Mouse (Mus musculus): ENCODE results near the gene Rbm26.
A peak's percentile ranks its signal among the peaks of the same experiment; 100 is the strongest.

Gene Rbm26

DNA sequence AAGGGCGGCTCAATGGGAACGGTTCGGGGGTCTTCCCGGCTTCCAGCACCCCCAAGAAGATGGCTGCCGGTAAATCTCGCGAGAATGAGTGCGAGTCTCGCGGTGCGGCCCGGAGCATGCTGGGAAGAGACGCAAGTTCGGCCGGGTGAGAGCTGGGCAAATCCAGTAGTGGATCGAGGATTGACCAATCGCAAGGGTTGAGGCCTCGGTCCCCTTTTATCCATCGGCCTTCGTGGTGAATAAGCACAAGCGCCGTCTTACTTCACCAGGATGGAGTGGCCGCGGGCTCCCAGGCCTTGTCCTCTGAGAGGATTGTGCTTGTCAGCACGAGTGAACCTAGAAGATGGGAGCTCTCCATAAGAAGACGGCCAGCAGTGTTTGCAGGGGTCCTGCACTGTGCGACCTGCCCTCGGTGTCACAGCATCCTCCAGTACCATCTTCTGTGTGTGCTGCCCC is at the start of gene Rbm26:
Gene Rbm26 (minus strand): TSS at position 90 of the 456 bp plus-strand sequence.
- peak; percentile 95 to 97 for DNase-seq (ENCODE audit: low spot score in 2 of 2)

DNA sequence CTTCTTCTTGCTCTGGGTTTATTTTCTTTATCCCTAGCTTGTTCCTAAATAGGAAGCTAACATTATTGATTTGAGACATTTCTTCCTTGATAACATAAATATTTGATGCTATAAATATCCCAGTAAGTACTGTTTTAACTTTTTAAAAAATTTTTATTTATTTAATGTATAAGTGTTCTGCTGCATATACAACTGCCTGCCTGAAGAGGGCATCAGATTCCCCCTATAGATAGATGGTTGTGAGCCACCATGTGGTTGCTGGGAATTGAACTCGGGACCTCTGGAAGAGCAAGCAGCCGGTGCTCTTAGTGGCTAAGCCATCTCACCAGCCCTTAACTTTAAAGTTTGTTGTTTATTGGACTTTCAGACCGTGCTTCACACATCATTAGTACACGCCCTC is 48.7 kb upstream of the Rbm26 start:
- DNase-seq (ENCODE audit: low spot score in 2 of 2) = no peak

DNA sequence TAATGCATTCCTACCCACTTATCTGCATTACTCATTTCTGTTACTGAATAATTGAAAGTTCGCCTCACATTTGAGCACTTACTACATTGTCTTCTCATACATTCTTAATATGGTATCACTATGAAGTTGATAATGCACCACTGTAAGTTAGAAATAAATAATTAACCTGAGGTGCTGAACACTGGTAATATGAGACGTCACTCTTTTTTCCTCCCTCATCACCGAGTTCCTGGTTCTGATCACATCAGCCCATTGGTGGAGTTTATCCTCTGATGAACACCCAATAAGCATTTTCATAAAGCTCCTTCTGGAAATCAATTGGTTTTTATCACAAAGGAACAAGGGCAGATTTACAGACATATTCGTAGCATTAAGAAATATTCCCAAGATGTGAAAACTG is 45.1 kb upstream of the Rbm26 start:
- DNase-seq (ENCODE audit: low spot score in 2 of 2) = no peak

DNA sequence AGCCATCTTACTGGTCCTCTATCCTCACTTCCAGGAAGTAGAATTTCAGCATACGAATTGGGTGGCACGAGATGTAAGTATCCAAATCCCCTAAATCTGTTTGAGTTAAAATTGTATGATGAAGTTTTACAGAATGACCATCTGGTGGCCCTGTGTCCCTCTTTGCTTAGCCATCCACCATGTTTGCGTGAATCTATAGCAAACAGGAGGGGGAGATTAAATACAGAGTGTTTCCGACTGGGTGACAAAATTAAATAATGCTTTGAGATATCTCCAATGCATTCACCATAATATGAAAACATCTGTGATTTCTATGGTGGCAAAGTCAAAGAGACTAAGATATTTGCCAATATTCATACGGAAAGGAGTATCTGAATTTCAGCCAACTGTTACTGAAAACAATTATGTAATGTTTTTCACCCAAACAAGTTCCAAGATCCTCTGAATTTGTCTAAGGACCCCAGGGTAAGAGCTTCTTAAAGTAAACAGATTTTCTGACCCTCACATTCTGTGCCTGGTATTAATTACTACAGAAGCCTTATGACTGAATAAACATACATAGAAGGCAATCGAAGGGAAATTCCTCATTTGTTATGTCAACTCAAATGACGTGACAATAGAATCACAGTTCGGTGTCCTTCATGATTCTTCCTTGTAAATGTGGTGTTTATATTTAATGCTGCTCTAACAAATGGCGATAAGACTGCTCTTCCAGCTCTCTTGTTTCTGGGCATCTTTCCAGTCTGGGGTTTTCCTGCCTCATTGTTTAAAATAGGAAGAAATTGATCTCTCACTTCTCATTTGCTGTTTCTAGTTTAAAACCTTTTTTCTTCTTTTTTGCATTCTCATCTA is 42.6 kb upstream of the Rbm26 start:
- no peak for DNase-seq (ENCODE audit: low spot score in 2 of 2)

DNA sequence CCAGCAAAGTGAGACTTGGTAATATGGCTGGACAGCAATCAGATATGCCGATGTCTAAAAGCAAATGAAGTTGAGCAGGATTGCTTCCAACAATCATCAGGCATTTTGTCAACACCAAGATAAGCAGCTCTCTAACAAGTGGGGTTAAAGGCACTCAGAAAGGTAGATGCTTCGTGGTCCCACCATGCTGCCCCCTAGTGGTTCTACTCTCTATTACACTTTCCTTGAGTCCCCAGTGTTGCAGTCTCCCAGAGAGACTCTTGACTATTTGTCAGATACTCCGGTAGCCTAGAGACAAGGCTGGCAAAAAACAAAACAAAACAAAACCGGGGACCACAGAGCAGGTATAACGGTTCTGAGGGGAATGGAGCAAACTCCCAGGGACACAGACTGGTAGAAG is 21.3 kb upstream of the Rbm26 start:
- DNase-seq (ENCODE audit: low spot score in 2 of 2) = peak in 1 of 2 experiments; percentile 7

DNA sequence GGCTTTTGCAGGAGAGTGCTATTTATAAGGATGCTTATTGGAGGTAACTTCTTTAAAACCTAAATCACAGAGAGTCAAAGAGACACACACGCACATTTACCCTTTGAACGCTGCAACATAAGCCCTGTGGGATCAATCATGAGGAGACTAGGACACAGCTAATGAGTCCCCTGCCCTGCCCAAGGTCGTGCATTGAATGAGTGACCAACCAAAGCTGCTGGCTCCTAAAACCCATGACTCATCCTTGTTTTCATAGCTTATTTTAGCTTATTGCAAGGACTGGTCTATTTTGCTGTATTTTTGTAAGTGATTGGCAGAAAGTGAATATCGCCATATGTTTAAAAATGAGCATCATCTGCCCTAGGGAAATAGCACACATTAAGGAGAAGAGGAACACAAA is 17.6 kb upstream of the Rbm26 start:
- DNase-seq (ENCODE audit: low spot score in 2 of 2) = no peak

DNA sequence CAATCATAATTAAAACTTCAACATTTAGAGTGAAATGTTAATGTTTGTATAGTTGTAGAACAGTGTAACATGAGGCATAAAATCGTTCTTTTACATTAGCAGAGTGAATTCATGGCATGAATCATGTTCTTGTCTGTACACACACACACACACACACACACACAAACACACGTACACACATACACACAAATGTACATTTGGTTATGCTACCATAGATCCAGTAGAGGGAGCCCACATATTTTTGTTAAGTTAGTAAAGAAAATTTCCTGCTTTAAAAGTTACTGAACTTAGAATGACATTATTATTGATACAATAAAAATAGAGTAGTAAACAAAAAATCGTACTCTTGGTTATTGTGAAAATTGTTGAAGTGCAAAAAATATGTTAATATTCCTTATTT is 7.7 kb upstream of the Rbm26 start:
- no peak for DNase-seq (ENCODE audit: low spot score in 2 of 2)

DNA sequence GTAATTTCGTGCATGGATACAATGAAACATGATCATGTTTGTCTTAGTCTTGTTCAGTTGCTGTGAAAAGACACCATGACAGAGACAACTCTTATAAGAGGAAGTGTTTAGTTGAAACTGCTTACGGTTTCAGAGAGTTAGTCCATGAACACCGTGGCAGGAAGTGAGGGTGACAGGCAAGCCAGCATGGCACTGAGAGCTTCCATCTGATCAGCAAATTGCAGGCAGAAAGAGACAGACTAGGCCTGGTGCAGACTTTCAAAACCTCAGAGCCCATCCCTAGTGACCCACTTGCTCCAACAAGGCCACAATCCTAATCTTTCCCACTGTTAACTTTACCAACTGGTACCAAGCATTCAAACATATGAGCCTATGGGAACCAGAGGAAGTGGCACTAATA is 5.7 kb upstream of the Rbm26 start:
- DNase-seq (ENCODE audit: low spot score in 2 of 2) = no peak

DNA sequence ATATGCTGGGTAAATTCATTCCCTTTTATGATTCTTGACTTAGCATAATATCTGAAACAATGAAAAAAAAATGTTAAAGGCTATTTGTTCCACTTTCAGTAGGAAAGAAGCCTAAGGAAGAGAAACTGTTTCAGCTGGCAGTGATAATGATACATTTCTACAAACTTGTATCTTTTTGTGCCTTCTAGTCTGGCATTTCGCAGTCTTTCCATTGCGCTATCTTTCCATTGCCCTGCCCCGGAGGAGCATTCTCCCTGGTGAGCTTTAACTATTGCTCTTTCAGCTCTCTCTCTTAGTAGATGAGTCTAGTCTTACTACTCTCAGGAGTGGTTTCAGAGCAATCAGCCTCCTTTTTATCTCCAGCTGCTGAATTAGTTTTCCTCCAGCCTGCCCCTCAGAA is 2.6 kb upstream of the Rbm26 start:
- DNase-seq (ENCODE audit: low spot score in 2 of 2) = no peak

DNA sequence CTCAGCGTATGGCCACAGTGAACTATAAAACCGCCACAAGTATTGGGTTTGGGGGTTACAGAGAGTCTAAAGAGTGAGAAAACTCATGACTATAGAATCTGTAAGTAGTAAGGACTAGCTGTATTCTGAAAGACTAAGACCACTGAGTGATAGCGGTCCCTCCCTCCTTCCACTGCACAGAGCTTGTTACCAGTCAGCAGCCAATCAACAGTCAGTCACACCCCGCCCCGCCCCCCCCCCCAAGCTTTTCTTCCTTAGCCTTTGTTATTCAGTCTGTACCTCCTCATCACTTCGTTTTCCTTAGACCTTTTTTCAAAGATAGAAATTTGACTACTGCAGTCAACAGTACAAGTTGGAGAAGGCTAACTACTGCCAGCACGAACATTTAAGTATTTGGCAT is 1.9 kb upstream of the Rbm26 start:
- no peak for DNase-seq (ENCODE audit: low spot score in 2 of 2)

DNA sequence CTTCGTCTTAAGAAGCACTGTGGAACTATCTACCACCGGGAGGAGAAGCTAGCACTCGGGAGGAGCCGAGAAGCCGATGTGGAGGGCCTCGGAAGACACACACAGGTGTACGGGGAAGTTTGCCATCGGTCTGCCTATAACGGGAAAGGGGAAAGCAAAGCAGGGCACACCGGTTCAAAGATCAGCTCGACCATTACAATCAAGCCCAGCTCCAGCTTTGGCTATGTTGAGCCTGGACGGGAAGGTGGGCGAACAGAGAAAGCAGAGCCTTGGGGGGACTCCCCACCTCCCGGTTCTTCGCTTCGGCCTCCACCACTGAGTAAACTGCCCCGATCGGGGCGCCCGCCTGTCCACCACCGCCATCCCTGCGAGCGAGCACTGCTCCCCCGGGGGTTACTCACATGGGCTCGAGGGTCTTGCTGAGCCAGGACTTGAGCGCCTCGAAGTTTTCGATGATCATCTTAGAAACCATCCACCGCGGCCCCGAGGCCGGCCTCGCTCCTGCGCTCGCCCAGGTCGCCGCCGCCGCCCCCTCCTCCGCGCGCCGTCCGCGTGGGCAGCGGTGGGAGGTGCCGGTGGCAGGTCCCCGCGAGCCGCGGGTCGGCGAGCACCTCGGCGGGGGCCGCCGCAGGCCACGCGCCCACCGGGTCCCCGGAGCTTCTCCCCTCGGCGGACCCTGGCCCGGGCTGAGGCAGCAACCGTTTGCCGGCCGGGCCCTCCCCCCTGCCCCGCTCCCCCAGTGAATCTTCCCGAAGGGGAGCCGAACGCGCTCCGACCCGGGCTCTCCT is 552 bp downstream of the Rbm26 start:
- DNase-seq (ENCODE audit: low spot score in 2 of 2) = peak in 1 of 2 experiments; percentile 6

DNA sequence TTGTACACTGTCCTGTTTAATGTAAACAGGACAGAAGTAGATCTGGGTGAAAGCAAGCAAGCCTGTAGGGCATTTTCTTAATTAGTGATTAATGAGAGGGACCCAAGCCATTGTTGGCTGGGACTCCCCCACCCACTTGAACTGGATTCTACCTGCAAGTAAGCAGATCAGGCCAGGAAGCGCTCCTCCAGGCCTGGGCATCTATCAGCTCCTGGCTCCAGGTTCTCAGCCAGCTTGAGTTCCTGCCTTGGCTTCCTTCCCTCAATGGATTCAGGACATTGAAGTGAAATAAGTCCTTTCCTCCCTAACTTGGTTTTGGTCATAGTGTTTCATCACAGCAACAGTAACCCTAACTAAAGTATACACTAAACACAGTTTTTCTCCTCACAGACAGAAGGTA is 9.9 kb downstream of the Rbm26 start:
- no peak for DNase-seq (ENCODE audit: low spot score in 2 of 2)

DNA sequence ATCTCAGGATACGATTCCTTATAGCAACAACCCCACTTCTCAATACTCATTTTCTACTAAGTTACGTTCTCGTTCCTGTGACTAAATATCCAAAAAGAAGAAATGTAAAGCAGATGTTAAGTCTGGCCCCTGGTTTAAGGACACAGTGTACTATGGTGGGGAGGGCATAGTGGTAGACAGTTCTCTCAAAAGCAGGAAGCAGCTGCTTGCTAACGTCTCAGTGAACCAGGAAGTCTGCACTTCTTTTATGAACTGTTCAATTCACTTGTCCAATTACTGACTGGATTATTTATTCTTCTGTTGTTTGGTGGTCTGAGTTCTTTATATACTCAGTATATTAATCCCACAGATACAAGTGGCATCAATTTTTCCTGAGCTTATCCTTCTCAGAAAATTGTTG is 12.3 kb downstream of the Rbm26 start:
- peak in 1 of 2 experiments; percentile 27 for DNase-seq (ENCODE audit: low spot score in 2 of 2)

DNA sequence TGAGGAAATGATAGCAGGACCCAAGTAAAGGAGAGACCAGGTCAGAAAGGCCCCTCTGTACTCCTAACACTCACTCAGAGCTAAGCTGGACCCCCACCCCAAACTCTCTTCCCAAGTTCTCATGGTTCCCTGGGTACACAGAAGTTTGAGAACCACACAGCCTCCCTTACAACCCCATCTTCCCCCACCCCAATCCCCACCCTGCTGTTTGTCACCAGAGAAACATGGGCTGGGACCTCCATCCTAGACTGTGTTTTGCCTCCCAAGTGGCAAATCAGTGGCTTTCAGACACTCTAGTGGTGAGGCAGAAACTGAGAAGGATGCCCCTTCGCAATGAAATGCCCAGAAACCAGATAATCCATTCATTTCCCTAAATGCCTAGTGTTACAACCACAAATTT is 15.8 kb downstream of the Rbm26 start:
- no peak for DNase-seq (ENCODE audit: low spot score in 2 of 2)

DNA sequence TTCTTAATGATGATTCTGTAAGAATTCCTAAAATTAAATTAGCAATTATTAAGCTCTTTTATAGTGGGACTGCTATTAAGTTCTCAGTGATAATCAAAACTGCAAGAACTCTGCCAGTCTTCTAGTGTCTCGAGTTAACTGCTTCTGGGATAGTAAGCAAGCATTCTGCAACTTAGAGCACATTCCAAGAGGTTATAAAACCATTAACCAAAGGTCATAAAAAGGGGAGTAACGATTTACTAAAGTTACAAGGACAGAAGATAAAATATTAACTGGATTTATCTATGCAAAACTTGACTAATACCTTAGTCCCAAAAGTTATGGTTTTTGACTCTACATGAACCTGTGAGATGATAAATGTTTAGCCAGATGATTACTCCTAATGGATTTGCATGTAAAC is 18.6 kb downstream of the Rbm26 start:
- DNase-seq (ENCODE audit: low spot score in 2 of 2) = no peak

DNA sequence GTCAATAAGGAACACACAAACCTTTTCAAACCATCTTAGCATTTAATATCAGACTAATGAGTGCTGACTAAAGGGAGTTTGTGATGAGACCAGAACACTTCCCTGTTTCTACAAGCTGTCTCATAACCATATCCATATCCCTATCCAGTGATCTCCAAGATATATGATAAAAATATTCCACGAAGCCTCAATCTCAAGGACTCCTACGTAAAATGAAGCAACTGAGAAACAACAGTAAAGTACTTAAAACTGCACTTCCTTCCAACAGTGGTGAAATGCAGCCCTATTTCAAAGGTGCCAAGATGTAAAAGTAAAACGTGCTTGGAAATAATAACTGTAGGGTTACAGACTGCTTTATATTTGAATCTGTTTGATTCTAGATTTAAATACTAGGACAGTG is 43.1 kb downstream of the Rbm26 start:
- no peak for DNase-seq (ENCODE audit: low spot score in 2 of 2)

DNA sequence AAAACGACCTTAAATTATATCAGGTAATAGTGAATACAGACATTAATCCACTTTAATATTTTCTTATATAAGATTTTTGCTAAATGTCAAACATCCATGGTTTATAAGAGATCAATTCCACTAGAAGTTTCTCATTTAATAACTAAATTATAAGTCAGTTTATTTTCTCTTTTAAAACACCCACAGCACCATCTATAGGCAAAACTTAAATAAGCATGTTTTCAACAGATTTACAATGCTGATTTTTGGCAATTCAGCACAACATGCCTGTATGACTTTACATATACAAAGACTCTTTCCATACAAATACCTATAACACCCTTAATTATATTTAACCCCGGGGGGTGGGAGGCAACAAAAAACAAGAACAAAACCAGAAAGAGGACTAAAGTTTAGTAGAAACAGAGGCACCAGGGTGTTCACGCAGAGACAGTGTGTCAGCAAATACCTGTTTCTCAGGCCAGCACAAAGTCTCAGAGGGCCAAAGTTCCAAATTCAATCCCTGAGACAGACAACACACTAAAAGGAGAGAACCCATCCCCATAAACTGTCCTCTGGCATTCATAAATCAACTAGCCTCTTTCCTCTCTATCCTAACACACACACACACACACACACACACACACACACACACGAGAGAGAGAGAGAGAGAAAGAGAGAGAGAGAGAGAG is 49.3 kb downstream of the Rbm26 start:
- no peak for DNase-seq (ENCODE audit: low spot score in 2 of 2)

DNA sequence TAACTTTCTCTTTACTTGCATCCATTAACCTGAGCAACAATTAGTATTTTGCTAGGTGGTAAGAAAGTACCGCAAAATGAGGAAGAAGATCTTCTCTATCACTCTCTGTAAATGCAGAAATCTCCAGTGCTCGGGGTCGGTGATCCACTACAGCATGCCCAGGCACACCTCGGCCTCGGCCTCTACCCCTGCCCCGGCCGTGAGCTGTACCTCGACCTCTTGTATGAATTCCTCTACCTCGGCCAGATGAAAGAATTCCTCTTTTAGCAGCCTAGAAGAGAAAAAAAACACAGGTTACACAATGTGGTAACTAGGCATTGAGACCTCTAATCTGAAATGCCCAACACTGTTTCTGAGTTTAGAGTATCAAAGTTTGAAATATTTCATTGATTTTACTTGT is 52.6 kb downstream of the Rbm26 start:
- DNase-seq (ENCODE audit: low spot score in 2 of 2) = no peak

DNA sequence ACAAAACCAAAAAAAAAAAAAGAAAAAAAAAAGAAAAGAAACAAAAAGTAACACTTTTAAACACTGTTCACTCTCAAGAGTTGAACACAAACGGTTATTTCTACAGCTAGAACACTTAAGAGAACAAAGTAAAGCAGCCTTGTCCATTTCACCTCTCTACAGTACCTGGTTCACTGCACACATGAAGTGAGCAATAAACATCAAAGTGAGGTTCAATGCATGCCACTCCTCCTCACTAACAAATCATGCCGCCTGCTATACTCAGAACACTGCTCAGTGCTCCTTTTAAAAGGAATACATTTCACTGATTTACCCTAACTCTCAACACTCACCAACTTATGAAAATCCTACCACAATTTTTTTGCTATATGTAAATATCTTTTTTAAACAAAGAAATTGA is 61.7 kb downstream of the Rbm26 start:
- no peak for DNase-seq (ENCODE audit: low spot score in 2 of 2)

DNA sequence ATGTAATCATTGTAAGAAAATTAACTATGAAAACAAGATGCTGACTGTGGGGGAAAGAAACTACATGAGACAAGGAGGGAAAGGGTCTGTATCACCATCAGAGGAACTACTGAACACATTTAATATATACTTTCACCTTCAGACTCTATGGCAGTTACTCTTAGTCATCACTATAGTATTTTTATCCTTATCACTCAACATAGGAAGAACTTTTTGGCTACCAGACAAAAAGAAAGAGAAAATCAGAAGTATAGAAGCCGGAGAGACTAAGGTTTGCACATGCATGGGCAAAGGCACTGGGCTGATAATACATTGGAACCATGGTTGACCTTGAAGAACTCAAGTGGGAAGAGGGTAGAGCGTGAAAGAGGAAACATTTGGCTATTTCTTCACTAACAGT is 70.9 kb downstream of the Rbm26 start:
- no peak for DNase-seq (ENCODE audit: low spot score in 2 of 2)

DNA sequence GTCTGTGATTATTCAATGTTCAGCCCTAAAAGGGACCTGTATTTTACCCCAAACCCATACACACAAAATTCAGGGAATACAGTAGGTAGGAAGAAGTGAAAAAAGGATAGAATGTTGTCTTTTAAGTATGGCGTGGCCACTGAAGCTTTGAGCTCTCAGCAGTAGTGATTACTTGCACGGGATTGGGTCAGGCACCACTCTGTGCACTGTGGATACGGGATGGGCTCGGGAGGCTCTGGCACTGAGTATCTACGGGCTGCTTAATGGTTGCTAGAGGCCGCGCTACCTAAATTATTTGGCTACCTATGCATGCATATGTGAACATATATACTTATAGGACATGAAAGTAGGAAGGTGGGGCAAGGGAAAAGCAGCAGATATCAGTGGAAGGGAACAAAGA is 78.3 kb downstream of the Rbm26 start:
- DNase-seq (ENCODE audit: low spot score in 2 of 2) = no peak

DNA sequence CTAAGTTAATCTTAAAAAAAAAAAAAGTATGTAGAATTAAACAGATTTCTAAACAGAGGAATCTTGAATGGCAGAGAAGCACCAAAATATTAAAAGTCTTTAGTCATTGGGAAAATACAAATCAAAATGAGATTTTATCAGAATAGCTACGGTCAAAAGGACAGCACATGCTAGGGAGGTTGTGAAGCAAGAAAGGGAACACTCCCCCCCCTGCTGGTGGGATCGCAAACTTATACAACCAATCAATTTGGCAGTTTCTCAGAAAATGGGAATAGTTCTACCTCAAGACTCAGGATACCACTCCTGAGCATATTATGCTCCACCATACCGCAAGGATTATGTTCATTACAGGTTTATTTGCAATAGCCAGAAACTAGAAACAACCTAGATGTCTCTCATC is 80.9 kb downstream of the Rbm26 start:
- no peak for DNase-seq (ENCODE audit: low spot score in 2 of 2)

DNA sequence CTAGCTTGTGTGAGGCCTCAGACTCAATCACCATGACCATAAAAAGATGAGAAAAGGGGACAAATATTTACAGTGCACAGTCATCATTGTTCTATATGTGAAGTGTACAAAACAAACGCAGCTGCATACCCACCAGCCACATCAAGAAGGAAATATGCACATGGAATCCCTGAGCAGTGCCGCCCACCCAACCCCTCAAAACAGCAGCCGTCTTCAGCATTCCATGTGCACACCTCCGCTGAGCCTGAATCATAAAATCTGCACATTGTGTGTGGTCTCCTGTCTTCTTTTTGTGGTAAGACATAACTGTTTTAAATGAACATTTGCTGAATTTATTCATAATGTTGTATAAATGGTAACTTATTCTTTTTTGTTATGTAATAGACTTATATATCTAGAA is 90.1 kb downstream of the Rbm26 start:
- no peak for DNase-seq (ENCODE audit: low spot score in 2 of 2)

Measured in heart, adult 9 months (tissue).